Mouse (Mus musculus): ENCODE results near the gene Usp7.

Gene Usp7

GRCm38 (mm10) chr16:8670041-8671035, 121.8 kb downstream of the Usp7 start:
- no peak for DNase-seq

DNA sequence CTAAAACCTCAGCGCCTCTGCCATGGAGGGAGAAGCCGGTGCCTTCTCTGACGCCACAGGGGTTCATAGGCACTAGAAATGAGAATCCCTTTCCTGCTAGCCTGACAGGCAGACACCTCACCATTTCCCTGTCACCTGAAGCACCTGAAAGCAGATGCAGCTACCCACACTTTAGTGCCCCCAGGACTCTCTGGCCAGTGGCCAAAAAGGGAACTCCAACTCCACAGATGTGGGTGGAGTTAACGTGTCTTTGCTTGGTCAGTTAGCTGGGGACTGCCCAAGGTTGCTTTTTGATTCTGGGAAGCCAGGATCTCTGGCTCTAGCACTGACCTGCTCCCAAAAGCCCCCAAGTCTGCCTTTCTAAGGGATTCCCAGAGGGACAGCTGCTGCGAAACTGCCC, 122.7 kb downstream of the Usp7 start:
- no peak for DNase-seq

DNA sequence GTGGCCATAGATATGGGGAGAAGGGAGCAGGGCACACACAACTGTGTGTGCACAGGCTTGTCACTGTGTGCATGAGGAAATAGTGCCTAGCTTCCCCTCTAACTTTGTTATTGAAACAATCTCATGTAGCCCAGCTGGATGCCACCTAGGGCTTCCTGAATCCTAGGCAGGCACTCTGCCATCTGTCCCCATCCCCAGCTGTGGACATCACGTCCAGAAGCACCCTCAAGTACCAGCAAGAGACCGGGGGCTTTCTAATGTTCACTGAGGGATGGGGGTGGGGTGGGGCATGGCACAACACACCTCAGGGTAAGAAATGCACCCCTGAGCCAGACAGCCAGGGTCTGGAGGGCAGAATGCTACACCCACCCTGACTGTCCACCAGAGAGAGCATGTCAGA, 123.7 kb downstream of the Usp7 start:
- no peak for DNase-seq

- no peak for DNase-seq
Observed at GRCm38 (mm10) chr16:8667814-8668213, 124.3 kb downstream of the Usp7 start.

- DNase-seq, result no peak
Observed at GRCm38 (mm10) chr16:8667261-8667660, 124.8 kb downstream of the Usp7 start.

DNA sequence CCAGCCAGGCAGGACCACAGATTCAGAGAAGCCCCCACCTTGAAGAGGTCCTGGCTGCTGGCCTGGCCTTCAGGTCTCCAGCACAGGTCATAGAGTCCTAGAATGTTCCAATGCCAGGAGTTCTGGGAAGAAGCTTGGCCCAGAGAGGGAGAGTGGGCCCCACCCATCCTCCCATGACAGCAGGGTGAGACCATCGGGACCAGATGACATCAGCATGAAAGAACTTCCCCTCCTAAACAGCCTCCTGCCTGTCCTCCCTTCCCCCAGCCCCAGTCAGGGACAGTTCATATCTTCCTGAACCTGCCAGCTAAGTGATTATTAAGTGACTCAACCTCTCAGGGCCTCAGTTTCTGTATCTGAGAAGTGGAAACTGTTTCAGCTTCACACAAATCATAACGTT, 125.7 kb downstream of the Usp7 start:
- DNase-seq, result no peak

- DNase-seq, result no peak
Observed at GRCm38 (mm10) chr16:8665367-8665766, 126.7 kb downstream of the Usp7 start.

DNA sequence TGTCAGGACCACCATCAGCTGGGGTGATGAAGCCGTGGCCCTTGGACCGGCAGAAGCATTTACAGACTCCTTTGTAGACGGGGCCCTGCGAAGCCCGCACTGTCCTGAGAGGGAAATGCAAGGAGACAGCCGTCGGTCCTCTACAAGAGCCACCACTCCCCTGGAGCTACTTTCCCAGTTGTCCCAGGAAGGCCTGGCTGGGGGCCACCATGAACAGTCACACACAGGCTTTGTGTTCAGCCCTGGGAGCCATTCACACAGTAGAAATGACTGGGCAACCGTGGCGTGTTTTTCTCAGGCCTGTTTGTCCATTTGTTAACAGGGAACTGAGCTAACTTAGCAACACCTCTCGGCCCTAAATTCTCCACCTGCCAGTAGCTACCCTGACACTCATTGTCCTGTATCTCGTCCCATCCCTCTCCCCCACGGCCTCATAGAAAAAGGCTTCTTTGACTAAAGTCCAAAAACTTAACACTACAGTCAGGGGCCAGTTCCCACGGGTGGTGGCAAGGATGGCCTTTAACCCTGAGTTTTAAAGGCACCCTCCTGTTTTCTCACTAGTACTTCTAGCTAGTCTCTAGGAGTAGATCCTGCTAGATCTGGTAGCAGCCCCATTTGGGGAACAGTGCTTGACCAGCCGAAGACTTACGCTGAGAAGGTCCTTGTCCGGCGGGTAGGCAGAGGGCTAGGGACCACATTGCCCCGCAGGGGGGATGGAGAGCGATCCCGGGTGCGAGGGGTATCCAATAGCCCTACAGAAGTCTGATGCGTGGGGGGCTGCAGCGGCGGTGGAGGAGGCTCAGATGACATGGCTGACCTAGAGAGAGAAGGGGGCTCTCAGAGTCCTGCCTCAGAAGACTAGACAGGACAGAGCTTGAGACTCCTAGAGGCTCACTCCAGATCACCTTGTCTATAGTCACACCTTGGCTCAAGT, 128.2 kb downstream of the Usp7 start:
- no peak for DNase-seq

DNA sequence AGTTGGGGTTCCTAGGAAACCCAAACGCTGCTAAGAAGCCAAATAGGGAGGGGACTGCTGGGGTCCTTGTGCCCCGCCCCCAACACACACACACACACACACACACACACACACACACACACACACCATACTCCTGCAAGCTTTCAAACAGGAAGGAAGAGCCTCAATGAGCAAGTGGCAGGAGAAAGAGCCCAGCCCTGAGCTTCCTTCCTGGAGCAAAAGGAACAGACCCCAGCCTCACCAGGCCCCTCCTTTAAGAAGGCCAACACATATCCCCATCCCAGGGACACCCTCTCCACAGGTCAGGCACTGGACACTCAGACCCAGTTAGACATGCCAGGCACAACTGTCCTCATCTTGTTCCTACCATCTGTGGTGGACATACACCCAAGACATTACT, 129.1 kb downstream of the Usp7 start:
- no peak for DNase-seq

DNA sequence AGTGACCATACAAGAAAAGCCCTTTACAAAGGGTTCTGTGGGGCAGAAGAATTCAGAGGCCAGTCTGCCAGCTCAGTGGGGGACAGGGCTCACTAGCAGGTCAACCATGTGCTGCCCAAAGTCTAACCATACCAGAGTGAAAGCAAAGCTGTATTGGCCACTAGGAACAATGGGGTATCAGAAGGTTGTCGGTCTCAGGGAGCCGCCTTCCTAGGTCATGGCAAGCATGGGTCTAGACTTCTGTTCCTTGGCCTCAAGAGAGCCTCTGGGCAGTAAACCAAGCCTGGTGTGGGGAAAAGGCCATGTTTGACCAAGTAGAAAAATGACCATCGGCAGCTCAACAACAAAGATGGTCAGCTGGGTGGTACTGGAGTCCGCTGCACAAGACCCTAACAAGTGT, 133.3 kb downstream of the Usp7 start:
- no peak for DNase-seq

- no peak for DNase-seq
Observed at GRCm38 (mm10) chr16:8658349-8658748, 133.8 kb downstream of the Usp7 start.

DNA sequence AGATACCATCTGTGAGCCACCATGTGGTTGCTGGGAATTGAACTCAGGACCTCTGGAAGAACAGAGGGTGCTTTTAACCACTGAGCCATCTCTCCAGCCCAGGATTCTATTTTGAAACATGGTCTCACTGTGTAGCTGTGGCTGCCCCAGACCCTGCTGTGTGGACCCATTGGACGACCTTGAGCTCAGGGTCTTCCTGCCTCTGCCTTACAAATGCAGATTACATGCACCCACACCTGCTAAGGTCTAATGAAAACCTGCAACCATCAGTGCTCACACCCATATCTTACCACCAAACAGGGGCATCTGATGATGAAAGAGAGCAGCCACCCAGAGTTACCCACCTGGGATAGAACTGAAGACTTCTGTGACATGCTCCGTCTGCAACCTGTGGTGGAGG, 135.9 kb downstream of the Usp7 start:
- no peak for DNase-seq

- no peak for DNase-seq
Observed at GRCm38 (mm10) chr16:8655599-8655998, 136.5 kb downstream of the Usp7 start.

DNA sequence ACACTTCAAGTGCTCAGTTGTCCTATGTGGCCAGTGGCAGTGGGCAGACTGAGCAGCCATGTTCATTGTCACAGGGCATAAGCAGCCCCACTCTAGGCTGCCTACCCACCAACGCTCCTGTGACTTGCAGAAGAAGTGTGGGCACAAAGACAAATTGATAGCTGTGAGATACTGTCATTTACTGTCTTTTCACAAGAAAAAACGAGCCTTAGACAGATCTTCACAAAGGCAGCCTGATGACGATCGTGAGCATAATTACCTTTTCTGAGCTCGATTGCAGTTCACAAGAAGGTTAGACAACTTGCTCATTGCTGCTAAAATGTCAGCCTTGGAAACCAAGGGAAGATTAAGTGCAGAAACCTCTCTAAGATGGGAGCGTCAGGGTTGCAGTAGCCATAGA, 137.0 kb downstream of the Usp7 start:
- no peak for DNase-seq

DNA sequence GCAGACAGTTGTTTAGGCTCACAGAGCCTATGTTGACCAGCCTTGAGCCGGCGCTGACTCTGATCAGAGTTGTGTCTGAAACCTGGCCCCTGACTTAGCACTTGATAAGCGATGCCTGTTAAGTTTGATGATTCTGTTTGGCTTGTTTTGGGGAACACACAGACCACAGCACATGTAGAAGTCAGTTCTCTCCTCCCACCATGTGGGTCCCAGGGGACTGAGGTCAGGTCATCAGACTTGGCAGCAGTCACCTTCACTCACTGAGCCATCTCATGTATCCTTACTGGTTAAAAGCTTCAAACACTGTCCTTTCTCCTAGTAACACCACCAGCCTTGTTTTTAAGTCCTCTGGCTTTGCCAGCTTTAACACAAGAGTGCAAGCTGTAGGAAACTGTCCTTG, 142.1 kb downstream of the Usp7 start:
- DNase-seq, result no peak

- no peak for DNase-seq
Observed at GRCm38 (mm10) chr16:8645546-8645945, 146.6 kb downstream of the Usp7 start.

DNA sequence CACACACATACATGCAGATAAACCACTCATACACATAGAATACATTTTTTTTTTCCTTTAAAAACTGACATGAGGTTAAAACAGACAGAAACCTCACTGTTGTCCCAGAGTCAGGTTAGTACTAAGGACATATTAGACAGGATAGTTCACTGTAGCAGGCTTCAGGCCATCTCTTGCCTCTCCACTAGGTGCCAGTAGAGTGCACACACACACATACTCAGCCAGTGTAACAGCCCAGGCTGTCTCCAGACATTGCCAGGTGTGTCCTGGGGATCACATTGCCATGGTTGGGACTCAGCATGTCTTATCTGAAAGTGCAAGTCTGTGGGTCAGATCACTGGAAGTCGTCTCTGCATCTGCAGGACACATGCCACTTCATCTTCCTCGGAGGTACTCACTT, 148.3 kb downstream of the Usp7 start:
- no peak for DNase-seq

Data from cerebellum, adult 8-10 months (tissue).